Mouse (Mus musculus) CH12.LX (cell line): ENCODE measurements around the gene Socs2. TPM values are rescaled to one million over a fixed set of nuclear protein-coding genes. Genes with fewer than 3 reads are reported as not detected.

Experiments used
- DNase-seq: peaks from one replicate; pipeline ENCODE4 v3.0.0-alpha.2; 2013; ENCODE audit errors: extremely low read depth
- H3K27ac ChIP-seq: 2 replicates; pipeline ENCODE4 v1.5.1; 2012; ENCODE audit warnings: low read depth, mild to moderate bottlenecking, control low read depth, moderate library complexity; ENCODE audit not compliant: insufficient read depth
- H3K27me3 ChIP-seq: replicated peaks from 2 replicates; pipeline ENCODE3; 2012; ENCODE audit warnings: inconsistent platforms
- H3K36me3 ChIP-seq, 2 experiments: replicated peaks in 1 of 2; 2 replicates each; pipeline versions ENCODE3 to v1.6.1; 2012; ENCODE audit warnings: inconsistent platforms in 1 of 2, low read length in 1 of 2, mild to moderate bottlenecking in 1 of 2, mixed read lengths in 1 of 2, moderate library complexity in 1 of 2; ENCODE audit not compliant: control insufficient read depth in 1 of 2, insufficient read depth in 1 of 2
- H3K4me1 ChIP-seq, 2 experiments: 2 replicates each; pipeline ENCODE4 v1.6.1; 2012; ENCODE audit warnings: inconsistent platforms in 1 of 2, moderate library complexity in 1 of 2; ENCODE audit not compliant: insufficient read depth in 2 of 2, control insufficient read depth in 1 of 2
- H3K4me2 ChIP-seq: 2 replicates; pipeline ENCODE4 v1.6.1; 2012; ENCODE audit warnings: low read depth, mild to moderate bottlenecking, control low read depth; ENCODE audit not compliant: poor library complexity, insufficient read depth, severe bottlenecking
- H3K4me3 ChIP-seq, 3 experiments: fragments of 150-350 bp in 1 of 3; sonication (generic) in 1 of 3; replicated peaks in 1 of 3; 2 replicates each; pipeline versions ENCODE3 to v1.5.1; 2011 to 2012; ENCODE audit warnings: low read depth in 2 of 3, low read length in 2 of 3, mild to moderate bottlenecking in 2 of 3, moderate library complexity in 2 of 3, control low read depth in 1 of 3, improper control_type of control experiment in 1 of 3, inconsistent platforms in 1 of 3, mixed read lengths in 1 of 3; ENCODE audit not compliant: poor library complexity in 1 of 3
- H3K79me2 ChIP-seq: replicated peaks from 2 replicates; pipeline ENCODE4 v1.6.1; 2012; ENCODE audit warnings: mild to moderate bottlenecking, moderate library complexity; ENCODE audit not compliant: control insufficient read depth, poor library complexity, insufficient read depth, severe bottlenecking; ENCODE audit errors: extremely low read depth
- H3K9ac ChIP-seq: 2 replicates; pipeline ENCODE4 v1.6.1; 2012; ENCODE audit warnings: low read depth, mild to moderate bottlenecking, control low read depth, moderate library complexity; ENCODE audit not compliant: insufficient read depth
- H3K9me3 ChIP-seq: replicated peaks from 2 replicates; pipeline ENCODE3; 2012; ENCODE audit warnings: low read length, inconsistent platforms, mixed read lengths
- CHD2 ChIP-seq: IDR thresholded peaks from 2 replicates; pipeline ENCODE4 v1.6.1; 2011; ENCODE audit warnings: low read length, improper control_type of control experiment
- ELF1 ChIP-seq: IDR thresholded peaks from 2 replicates; pipeline ENCODE4 v1.6.1; 2014; ENCODE audit warnings: low read depth, mild to moderate bottlenecking, inconsistent platforms, low read length, improper control_type of control experiment
- IRF4 ChIP-seq: IDR thresholded peaks from 2 replicates; pipeline ENCODE4 v1.6.1; 2014; ENCODE audit warnings: low read depth, mild to moderate bottlenecking, inconsistent platforms, low read length, improper control_type of control experiment
- POLR2AphosphoS2 ChIP-seq: IDR thresholded peaks from 2 replicates; pipeline ENCODE4 v1.6.1; 2011; ENCODE audit warnings: low read depth, low read length, improper control_type of control experiment
- RAD21 ChIP-seq: IDR thresholded peaks from 2 replicates; pipeline ENCODE4 v1.6.1; 2011; ENCODE audit warnings: low read depth, mild to moderate bottlenecking, low read length, improper control_type of control experiment, moderate library complexity
- RCOR1 ChIP-seq: conservative IDR thresholded peaks from 2 replicates; pipeline ENCODE4 v1.6.1; 2012; ENCODE audit warnings: low read depth, mild to moderate bottlenecking, inconsistent platforms, low read length, improper control_type of control experiment
- SIN3A ChIP-seq: IDR thresholded peaks from 2 replicates; pipeline ENCODE4 v1.6.1; 2012; ENCODE audit warnings: low read length, improper control_type of control experiment, inconsistent platforms
- SMC3 ChIP-seq: IDR thresholded peaks from 2 replicates; pipeline ENCODE4 v1.6.1; 2011; ENCODE audit warnings: low read depth, low read length, improper control_type of control experiment
- TBP ChIP-seq: conservative IDR thresholded peaks from 2 replicates; pipeline ENCODE4 v1.6.1; 2011; ENCODE audit warnings: low read depth, low read length, improper control_type of control experiment
- dilution Hi-C: fragments of 300-500 bp; cut with MboI; formaldehyde crosslinking; loops from 2 replicates; pipeline ENCODE4 v1.14.3; 2020; ENCODE audit warnings: low sequenced_read_pairs; ENCODE audit not compliant: extremely low pct_unique_long_range_greater_than_20kb, extremely low pct_ligation_motif_present
- in situ Hi-C: fragments of 300-500 bp; cut with MboI; formaldehyde crosslinking; loops from 3 replicates; pipeline ENCODE4 v1.14.3; 2019; ENCODE audit warnings: low sequenced_read_pairs, low pct_ligation_motif_present, low pct_unique_long_range_greater_than_20kb, mixed read lengths
- polyA plus RNA-seq: library from polyadenylated mRNA; unstranded; fragments of >175 nt; gene quantifications from 2 replicates; pipeline ENCODE4 v1.2.1, GENCODE M21; 2012; ENCODE audit warnings: low read depth; ENCODE audit not compliant: insufficient read length
- total RNA-seq, 2 experiments: library from RNA; depleted of rRNA; stranded (reverse); fragments of 300-350 nt in 1 of 2; fragments of >200 nt in 1 of 2; gene quantifications; 2 replicates each; pipeline ENCODE4 v1.2.3; 2012 to 2014

Socs2 gene
- total and polyA plus RNA-seq, 3 experiments, result 7.8 to 16.3 (median 15.7) TPM

- Histone ChIP-seq H3K36me3 (no peaks in the 10 kb centered on the region), H3K9me3 (peaks cover 2% of the 10 kb centered on the region), H3K4me2 (no peak overlapping the region), H3K4me3 (no peak overlapping the region), H3K4me1 (peaks cover 0 to 5% of the 10 kb centered on the region in 2 experiments; a peak in 2 of 4 replicates), H3K79me2 (no peaks in the 10 kb centered on the region), H3K9ac (no peak overlapping the region), H3K27ac (no peak overlapping the region), H3K27me3 (no peaks in the 10 kb centered on the region)
- TF ChIP-seq POLR2AphosphoS2, result no peak
- TF ChIP-seq CHD2, result no peak
- no peak for TF ChIP-seq SIN3A
- no peak for TF ChIP-seq RCOR1
- in situ Hi-C loops, result no loop called here
- dilution Hi-C loops, result no loop called here
- DNase-seq, result peak; percentile 34
Measured at GRCm38 (mm10) chr10:95357721-95358120, 59.3 kb downstream of the Socs2 start.

DNA sequence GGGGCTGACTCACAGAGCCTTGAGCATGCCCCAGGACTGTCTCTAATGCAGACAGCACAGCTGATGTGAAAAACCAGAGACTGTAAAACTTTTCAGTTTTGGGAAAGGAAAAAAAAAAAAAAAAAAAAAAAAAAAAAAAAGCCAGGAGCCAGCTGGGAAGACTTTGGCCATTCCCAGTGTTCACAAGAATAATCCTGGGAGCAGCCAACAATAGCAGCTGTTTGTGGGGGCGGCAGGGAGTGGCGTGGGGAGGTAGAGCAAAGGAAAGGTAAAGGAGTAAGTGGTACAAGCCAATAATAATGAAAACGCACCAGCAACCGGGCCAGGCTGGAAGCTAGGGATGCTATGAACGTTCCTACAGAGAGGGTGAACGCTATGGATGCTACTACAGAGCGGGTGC lies 60.3 kb downstream of the Socs2 start:
- H3K4me3 ChIP-seq, result no peak overlapping the region
- no peak overlapping the region for H3K9ac ChIP-seq
- dilution Hi-C loops, result no loop called here
- no peak for DNase-seq
- H3K36me3 ChIP-seq, result no peaks in the 10 kb centered on the region
- H3K9me3 ChIP-seq, result peaks cover 2% of the 10 kb centered on the region
- TF ChIP-seq TBP (no peak), RAD21 (no peak), SMC3 (no peak)
- no peak overlapping the region for H3K4me2 ChIP-seq
- no peak overlapping the region for H3K27ac ChIP-seq
- no peaks in the 10 kb centered on the region for H3K4me1 ChIP-seq
- in situ Hi-C loops, result no loop called here
- no peaks in the 10 kb centered on the region for H3K79me2 ChIP-seq
- no peaks in the 10 kb centered on the region for H3K27me3 ChIP-seq

DNA sequence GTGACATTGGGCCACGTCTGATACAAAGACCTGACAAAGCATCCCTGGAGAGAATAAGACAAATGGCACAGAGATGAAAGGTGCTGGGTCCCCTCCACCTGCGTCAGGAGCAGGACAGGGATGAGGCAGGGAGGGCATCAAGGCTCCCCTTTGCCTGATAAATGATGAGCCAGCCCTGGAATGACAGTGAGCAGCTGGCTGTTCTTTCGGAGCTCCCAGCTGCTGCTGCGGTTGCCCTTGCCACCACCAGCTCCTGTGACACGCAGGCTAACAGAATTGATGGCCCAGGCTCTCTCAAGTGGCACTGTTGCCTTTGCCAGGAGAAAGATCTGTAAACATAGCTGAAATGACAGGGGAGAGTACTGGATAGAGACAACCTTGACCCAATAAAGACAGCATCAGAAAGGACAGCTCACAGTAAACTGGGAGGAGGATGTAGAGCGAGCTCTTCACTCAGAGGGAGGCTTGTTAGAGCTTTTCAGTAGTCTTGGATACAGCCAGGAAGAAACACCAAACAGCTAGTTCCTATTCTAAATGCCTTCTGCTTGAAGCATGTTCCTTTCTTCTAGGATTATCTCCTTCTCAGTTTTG lies 61.2 kb downstream of the Socs2 start:
- Histone ChIP-seq H3K9me3 (peaks cover 2% of the 10 kb centered on the region), H3K36me3 (no peaks in the 10 kb centered on the region), H3K79me2 (no peaks in the 10 kb centered on the region), H3K27ac (no peak overlapping the region), H3K4me1 (no peaks in the 10 kb centered on the region), H3K4me3 (no peak overlapping the region), H3K9ac (no peak overlapping the region), H3K27me3 (no peaks in the 10 kb centered on the region), H3K4me2 (no peak overlapping the region)
- no peak for DNase-seq
- dilution Hi-C loops, result no loop called here
- TF ChIP-seq ELF1 (no peak), IRF4 (no peak), RAD21 (no peak)
- in situ Hi-C loops, result no loop called here
